Mouse (Mus musculus): ENCODE data around the gene Usp3.

Usp3 gene

GRCm38 (mm10) chr9:66592708-66593612, at the start of gene Usp3:
TSS of gene Usp3 (minus strand) at chr9:66593142.
- peak; percentile 98 for DNase-seq

GRCm38 (mm10) chr9:66640491-66640890, 47.5 kb upstream of the Usp3 start:
- DNase-seq = no peak

- no peak for DNase-seq
These were observed 46.7 kb upstream of the Usp3 start for GRCm38 (mm10) chr9:66639626-66640025.

- DNase-seq = peak; percentile 62
These were observed 39.5 kb upstream of the Usp3 start for GRCm38 (mm10) chr9:66632441-66632840.

GRCm38 (mm10) chr9:66630931-66631330, 38.0 kb upstream of the Usp3 start:
- DNase-seq = no peak

GRCm38 (mm10) chr9:66626661-66627060, 33.7 kb upstream of the Usp3 start:
- DNase-seq = no peak

- no peak for DNase-seq
These were observed 33.1 kb upstream of the Usp3 start for GRCm38 (mm10) chr9:66625974-66626530.

GRCm38 (mm10) chr9:66624873-66625272, 31.9 kb upstream of the Usp3 start:
- no peak for DNase-seq

- DNase-seq = no peak
These were observed 30.7 kb upstream of the Usp3 start for GRCm38 (mm10) chr9:66623627-66624026.

GRCm38 (mm10) chr9:66620581-66620981, 27.6 kb upstream of the Usp3 start:
- DNase-seq = no peak

GRCm38 (mm10) chr9:66620055-66620454, 27.1 kb upstream of the Usp3 start:
- DNase-seq = no peak

GRCm38 (mm10) chr9:66617812-66618211, 24.9 kb upstream of the Usp3 start:
- DNase-seq = peak; percentile 57

GRCm38 (mm10) chr9:66616858-66617257, 23.9 kb upstream of the Usp3 start:
- no peak for DNase-seq

GRCm38 (mm10) chr9:66615141-66615540, 22.2 kb upstream of the Usp3 start:
- DNase-seq = peak; percentile 70

GRCm38 (mm10) chr9:66614547-66614946, 21.6 kb upstream of the Usp3 start:
- DNase-seq = peak; percentile 51

GRCm38 (mm10) chr9:66613667-66614066, 20.7 kb upstream of the Usp3 start:
- DNase-seq = no peak

- peak; percentile 96 for DNase-seq
These were observed 18.6 kb upstream of the Usp3 start for GRCm38 (mm10) chr9:66611478-66612093.

- no peak for DNase-seq
These were observed 15.9 kb upstream of the Usp3 start for GRCm38 (mm10) chr9:66608817-66609345.

GRCm38 (mm10) chr9:66606851-66607250, 13.9 kb upstream of the Usp3 start:
- no peak for DNase-seq

- DNase-seq = no peak
These were observed 13.2 kb upstream of the Usp3 start for GRCm38 (mm10) chr9:66605876-66606750.

- DNase-seq = no peak
These were observed 11.6 kb upstream of the Usp3 start for GRCm38 (mm10) chr9:66604349-66605206.

- DNase-seq = no peak
These were observed 11.0 kb upstream of the Usp3 start for GRCm38 (mm10) chr9:66603907-66604306.

All from thymus, postnatal 4 days (tissue).